Mouse (Mus musculus): Measurements from ENCODE around the gene Xlr3a. TPM values are rescaled to one million over a fixed set of nuclear protein-coding genes. Genes with fewer than 3 reads are reported as not detected.
"Not testable (repeated sequence)": the region's sequence is repeated elsewhere in the genome, so short reads cannot be mapped to it uniquely, and the experiment has no call there.

Gene Xlr3a
- 1 to 10 TPM in 1 of 2 experiments, under 1 TPM in 1; 0.94 to 2.7 TPM for total RNA-seq (2021)
- long read RNA-seq, partial matches to known transcripts, result 0 of 2 reads
- long read RNA-seq, other reads (novel, unspliced or antisense), result 1 of 2 reads

GRCm38 (mm10) chrX:73096941-73097508 is at the start of gene Xlr3a:
Xlr3a (minus strand) TSS chrX:73097095.
- DNase-seq (ENCODE audit: low spot score in 2 of 2), result not testable (repeated sequence)

DNA sequence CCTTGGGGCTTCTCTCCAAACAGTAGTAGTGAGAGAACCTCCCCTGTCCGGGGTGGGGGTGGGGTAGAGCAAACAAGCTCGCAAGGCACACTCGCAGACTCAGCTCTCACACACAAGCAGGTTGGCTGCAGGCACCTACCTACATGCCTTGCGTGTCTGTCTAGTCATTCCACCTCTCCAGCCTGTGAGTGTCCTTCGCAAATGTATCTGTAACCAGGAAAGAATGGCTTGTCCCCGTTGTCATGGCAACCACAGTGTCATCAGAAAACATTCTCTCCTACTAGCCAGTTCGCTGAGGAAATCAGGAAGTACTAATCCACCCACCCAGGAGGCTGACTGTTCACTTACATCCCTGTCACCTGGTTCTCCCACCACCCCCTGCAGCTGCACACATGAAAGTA is 46.3 kb upstream of the Xlr3a start:
- DNase-seq (ENCODE audit: low spot score in 2 of 2), result not testable (repeated sequence)

DNA sequence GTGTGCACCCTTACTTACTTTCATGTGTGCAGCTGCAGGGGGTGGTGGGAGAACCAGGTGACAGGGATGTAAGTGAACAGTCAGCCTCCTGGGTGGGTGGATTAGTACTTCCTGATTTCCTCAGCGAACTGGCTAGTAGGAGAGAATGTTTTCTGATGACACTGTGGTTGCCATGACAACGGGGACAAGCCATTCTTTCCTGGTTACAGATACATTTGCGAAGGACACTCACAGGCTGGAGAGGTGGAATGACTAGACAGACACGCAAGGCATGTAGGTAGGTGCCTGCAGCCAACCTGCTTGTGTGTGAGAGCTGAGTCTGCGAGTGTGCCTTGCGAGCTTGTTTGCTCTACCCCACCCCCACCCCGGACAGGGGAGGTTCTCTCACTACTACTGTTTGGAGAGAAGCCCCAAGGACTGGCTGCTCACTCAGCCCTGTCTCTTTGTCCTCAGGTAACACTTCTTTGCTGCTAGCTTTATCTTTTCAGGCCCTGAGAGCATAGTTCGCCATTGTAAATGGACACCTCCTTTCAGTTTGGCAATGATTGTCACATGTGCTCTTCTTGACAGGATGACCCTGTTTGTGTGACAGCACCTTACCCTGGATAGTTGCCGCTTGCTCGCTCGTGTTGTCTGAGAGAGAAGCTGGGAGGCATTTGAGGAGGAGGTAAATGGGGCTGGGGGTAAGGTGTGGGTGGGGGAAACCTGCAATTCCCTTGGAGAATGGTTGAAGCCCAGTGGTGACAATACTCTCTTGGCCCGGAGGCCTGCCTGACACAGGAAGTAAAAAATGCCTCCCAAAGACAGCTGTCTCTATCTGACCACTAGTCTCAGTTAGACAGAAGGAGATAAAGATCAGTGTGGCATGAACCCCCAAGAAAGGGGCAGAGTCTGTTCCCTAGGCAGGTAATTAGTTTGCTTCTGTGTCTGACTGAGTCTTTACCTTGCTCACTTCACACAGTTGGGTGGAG is 26.2 kb upstream of the Xlr3a start:
- not testable (repeated sequence) for DNase-seq (ENCODE audit: low spot score in 2 of 2)

- not testable (repeated sequence) for DNase-seq (ENCODE audit: low spot score in 2 of 2)
Observed at GRCm38 (mm10) chrX:73116747-73117146, 19.9 kb upstream of the Xlr3a start, which contains the start of gene Gm14685. Gm14685 (plus strand) TSS chrX:73117047.

DNA sequence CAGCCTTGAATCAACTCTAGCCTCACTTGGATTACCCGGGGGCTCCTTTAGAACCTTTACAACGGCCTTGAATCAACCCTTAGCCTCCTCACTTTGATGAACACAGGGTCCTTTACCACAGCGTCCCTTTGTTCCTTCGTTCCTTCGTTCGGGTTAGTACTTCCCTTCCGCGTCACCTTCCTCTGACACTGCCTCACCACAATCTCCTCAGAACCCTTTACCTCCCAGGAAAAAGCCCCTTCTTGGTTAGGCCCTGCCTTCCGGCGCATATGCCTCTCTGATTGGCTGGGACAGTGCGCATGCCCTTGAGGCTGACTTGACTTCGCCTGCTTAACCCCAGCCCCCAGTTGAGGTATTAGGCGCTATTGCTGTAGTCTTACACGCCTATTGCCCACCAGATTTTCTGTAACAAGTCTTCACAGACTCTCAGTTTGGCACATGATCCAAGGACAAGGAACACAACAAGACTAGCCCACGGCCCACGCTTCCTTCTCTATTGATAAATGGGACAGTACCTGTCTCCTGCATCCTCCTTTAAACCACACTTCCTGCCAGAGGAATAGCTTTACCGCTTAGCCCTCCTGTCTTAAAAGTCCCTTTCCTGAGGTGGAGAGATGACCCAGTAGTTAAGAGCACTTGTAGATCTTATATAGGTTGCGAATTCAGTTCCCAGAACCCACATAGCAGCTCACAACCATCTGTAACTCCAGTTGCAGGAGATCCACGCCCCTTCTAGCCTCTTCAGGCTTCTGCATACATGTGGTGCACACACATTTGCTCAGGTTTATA is 14.4 kb downstream of the Xlr3a start, which contains the start of gene Xlr4a:
TSS of gene Xlr4a (minus strand) at position 212 of the 789 bp plus-strand sequence.
- DNase-seq (ENCODE audit: low spot score in 2 of 2), result not testable (repeated sequence)

DNA sequence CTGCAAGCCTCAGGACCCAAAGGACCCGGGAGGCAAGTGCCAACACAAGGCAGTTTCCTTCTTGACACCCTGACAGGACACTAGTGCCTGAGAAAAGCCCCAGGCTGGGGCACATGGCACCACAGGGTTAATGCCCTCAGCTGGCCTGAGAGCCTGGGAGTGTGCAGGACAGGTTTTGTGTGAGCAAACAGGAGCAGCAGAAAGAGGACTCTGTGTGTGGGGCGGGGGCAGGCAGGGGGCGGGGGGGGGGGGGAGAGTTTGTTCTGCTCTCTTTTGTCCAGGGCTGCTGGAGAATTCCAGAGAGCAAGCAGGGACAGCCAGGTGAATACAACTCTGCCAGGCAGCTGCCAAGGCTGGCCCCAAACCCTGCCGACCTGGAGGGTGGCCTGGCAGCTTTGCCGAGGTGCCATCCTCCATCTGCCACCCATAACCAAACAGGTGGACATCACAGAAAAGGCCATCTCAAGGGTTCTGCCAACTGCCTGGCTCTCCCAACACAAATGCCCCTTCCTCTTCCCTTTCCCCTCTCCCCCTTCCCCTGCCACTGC is 30.1 kb downstream of the Xlr3a start:
- DNase-seq (ENCODE audit: low spot score in 2 of 2), result not testable (repeated sequence)

GRCm38 (mm10) chrX:73064415-73064793 is 32.5 kb downstream of the Xlr3a start, which contains the start of gene Pnma3:
Pnma3 (plus strand) TSS chrX:73064787.
- no peak for DNase-seq (ENCODE audit: low spot score in 2 of 2)

DNA sequence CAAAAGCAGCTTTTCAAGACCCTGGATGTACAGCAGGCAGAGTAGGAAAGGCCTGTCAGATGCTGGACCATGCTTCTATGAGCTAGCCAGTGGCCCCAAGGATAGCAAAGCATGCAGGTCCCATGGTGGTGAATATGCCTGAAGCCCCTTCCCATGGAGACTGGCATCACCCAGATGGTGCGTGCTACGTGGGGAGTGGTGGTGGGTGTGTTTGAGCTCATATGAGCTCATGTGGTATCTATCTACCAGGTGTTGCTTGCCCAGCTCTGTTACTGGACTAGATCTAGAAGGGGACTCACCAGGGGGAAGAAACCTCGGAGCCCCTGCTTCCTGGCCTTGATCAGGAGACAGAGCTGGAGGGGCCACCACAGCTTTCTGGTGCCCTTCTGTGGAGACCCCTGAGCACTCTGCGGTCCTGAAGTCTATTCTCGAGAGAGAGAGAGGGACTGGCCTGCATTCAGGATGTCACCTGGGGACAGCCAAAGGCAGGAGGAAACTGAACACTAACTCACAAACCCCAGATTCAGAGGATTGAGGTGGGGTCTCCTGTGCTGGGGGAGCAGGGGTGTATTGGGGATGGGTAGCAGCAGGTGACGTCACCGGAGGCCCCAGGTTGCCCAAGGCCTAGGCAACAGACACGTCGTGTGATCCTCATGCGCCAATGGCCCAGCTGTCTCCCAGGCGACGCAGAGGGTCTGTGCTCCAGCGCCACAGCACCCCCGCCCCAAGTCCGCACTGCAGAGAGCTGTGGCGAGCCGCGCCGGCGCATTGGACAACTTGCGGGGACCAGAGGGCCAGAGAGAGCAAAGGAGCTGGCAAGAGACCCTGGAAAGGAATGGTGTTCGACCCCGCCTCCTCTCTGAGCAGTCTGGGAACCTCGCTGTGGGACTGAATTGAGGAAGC is 33.1 kb downstream of the Xlr3a start:
- DNase-seq (ENCODE audit: low spot score in 2 of 2), result peak in 1 of 2 experiments; percentile 44

DNA sequence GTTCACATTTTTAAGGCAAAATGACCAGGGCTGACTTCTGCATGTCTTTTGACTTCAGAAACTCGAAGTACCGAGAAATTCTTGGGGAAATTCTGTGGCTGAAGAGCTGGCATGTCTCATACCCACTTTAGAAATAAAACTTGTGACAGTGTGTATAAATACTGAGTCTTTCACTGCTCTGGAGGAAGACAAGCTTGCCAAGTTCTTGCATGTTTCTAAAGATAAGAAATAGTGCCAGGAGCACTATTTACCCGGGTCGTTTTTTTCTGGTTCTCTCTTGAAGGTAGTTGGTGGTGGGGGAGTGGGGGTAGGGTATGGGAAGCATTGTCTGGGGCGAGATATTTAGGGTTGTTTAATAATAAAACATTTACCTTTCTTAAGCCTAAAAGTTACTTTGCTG is 34.6 kb downstream of the Xlr3a start:
- no peak for DNase-seq (ENCODE audit: low spot score in 2 of 2)

DNA sequence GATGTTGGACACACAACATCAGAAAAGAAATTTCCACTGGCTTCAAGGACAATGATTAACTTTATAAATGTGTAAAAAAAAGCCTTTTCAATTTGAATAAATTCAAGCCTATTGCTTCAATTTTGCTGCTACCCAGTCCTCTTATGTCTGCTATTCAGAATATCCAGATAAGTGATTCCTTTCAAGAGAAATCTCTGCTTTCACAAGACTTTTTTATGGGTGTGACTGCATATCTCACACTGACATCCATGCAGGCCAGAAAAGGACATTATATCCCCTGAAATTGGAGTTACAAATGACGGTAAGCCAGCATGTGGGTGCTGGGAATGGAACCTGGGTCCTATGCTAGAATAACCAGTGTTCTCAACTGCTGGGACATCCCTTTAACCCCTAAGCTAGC is 35.4 kb downstream of the Xlr3a start:
- no peak for DNase-seq (ENCODE audit: low spot score in 2 of 2)

GRCm38 (mm10) chrX:73053860-73054563 is 42.9 kb downstream of the Xlr3a start:
- peak; percentile 90 to 97 for DNase-seq (ENCODE audit: low spot score in 2 of 2)

GRCm38 (mm10) chrX:73039666-73040065 is 57.2 kb downstream of the Xlr3a start:
- no peak for DNase-seq (ENCODE audit: low spot score in 2 of 2)

- no peak for DNase-seq (ENCODE audit: low spot score in 2 of 2)
Observed at GRCm38 (mm10) chrX:73038831-73039230, 58.1 kb downstream of the Xlr3a start.

DNA sequence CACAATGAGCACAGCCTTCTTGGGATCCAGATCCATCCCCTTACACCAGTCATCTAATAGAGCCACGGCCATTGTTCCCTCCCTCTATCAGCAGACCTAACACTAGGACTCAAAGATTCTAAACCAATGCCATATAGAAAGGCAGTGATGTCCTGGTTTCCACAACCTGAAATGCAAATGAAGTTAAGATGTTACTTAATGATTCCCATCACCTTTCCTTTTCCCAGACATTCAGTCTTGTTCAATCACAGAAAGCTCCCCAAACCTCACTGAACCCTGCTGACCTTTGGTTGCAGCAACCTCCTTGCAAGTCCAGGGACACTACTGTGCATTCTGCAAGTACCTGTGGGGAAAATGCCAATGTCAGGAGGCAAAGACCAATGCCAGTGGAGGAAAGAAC is 59.9 kb downstream of the Xlr3a start, which contains the start of gene Pnma5:
TSS of gene Pnma5 (minus strand) at position 101 of the 400 bp plus-strand sequence.
- DNase-seq (ENCODE audit: low spot score in 2 of 2), result no peak

Other genes starting within 250 kb of the Xlr3a start
- gene Cetn2, start 178.7 kb downstream of the Xlr3a start, total RNA-seq (2021), result 10 to 100 TPM; 51.2 to 54.5 TPM
- gene Nsdhl, start 178.5 kb downstream of the Xlr3a start, total RNA-seq (2021), result 10 to 100 TPM; 18.3 to 23.5 TPM
- 1 to 10 TPM; 1.3 to 1.4 TPM for gene Zfp185, start 109.8 kb downstream of the Xlr3a start, total RNA-seq (2021)
- gene Pnma5, start 60.0 kb downstream of the Xlr3a start, total RNA-seq (2021), result under 1 TPM; 0.20 to 0.48 TPM
- 10 to 100 TPM; 16.0 to 19.9 TPM for gene Pnma3, start 32.3 kb downstream of the Xlr3a start, total RNA-seq (2021)
- not detected for gene Xlr4a, start 14.6 kb downstream of the Xlr3a start, total RNA-seq (2021)
- gene Gm14685, start 20.0 kb upstream of the Xlr3a start, total RNA-seq (2021), result 1 to 10 TPM; 2.3 to 3.2 TPM
- not detected for gene Xlr5b, start 51.7 kb upstream of the Xlr3a start, total RNA-seq (2021)
- 1 to 10 TPM in 1 of 2 experiments, under 1 TPM in 1; 0.62 to 2.7 TPM for gene DXBay18, start 52.4 kb upstream of the Xlr3a start, total RNA-seq (2021)
- not detected for gene Spin2d, start 79.9 kb upstream of the Xlr3a start, total RNA-seq (2021)
- gene Xlr3b, start 95.1 kb upstream of the Xlr3a start, total RNA-seq (2021), result 10 to 100 TPM in 1 of 2 experiments, under 1 TPM in 1; 0.69 to 14.7 TPM
- gene Xlr4b, start 117.2 kb upstream of the Xlr3a start, total RNA-seq (2021), result 1 to 10 TPM in 1 of 2 experiments, not detected in 1; 1.2 TPM
- gene F8a, start 131.2 kb upstream of the Xlr3a start, total RNA-seq (2021), result 10 to 100 TPM; 14.9 to 15.2 TPM
- under 1 TPM in 1 of 2 experiments, not detected in 1; 0.86 TPM for gene Xlr4c, start 146.0 kb upstream of the Xlr3a start, total RNA-seq (2021)
- gene Xlr3c, start 168.3 kb upstream of the Xlr3a start, total RNA-seq (2021), result not detected
- not detected for gene Xlr5a, start 195.9 kb upstream of the Xlr3a start, total RNA-seq (2021)
- gene Xlr5c, start 195.9 kb upstream of the Xlr3a start, total RNA-seq (2021), result not detected
- gene Gm45015, start 239.7 kb upstream of the Xlr3a start, total RNA-seq (2021), result not detected
- gene Zfp275, start 245.5 kb upstream of the Xlr3a start, total RNA-seq (2021), result 10 to 100 TPM; 10.7 to 12.6 TPM